Mouse (Mus musculus) hindbrain, postnatal 0 days (tissue): Measurements from ENCODE around the gene Pld4. TPM values are rescaled to one million over a fixed set of nuclear protein-coding genes. Genes with fewer than 3 reads are reported as not detected.

Experiments used
- ATAC-seq: fragments of 200-750 bp; cut with Nextera tagmentation; 2 replicates; pipeline ENCODE4 v1.8.0; 2017; ENCODE audit warnings: mild to moderate bottlenecking, moderate TSS enrichment, moderate library complexity
- DNase-seq: peaks from one replicate; pipeline ENCODE4 v3.0.0-alpha.2; 2015; ENCODE audit warnings: low spot score
- H3K27ac ChIP-seq: fragments of 300-500 bp; sonication (generic); 2 replicates; pipeline ENCODE4 v1.5.1; 2014; ENCODE audit warnings: mild to moderate bottlenecking
- H3K27me3 ChIP-seq: fragments of 300-500 bp; sonication (generic); 2 replicates; pipeline ENCODE4 v1.6.1; 2014; ENCODE audit warnings: low read length, mixed read lengths; ENCODE audit not compliant: insufficient read depth
- H3K36me3 ChIP-seq: fragments of 300-500 bp; sonication (generic); 2 replicates; pipeline ENCODE4 v1.6.1; 2014; ENCODE audit warnings: low read length, mixed read lengths; ENCODE audit not compliant: insufficient read depth
- H3K4me1 ChIP-seq: fragments of 300-500 bp; sonication (generic); 2 replicates; pipeline ENCODE4 v1.6.1; 2014; ENCODE audit warnings: antibody characterized with exemption, low read length, mixed read lengths; ENCODE audit not compliant: insufficient read depth
- H3K4me2 ChIP-seq: fragments of 300-500 bp; sonication (generic); 2 replicates; pipeline ENCODE4 v1.6.1; 2014; ENCODE audit warnings: low read depth, mild to moderate bottlenecking, low read length, moderate library complexity, mixed read lengths
- H3K4me3 ChIP-seq: fragments of 300-500 bp; sonication (generic); 2 replicates; pipeline ENCODE4 v1.5.1; 2014; ENCODE audit warnings: low read length
- H3K9ac ChIP-seq: fragments of 300-500 bp; sonication (generic); replicated peaks from 2 replicates; pipeline ENCODE4 v1.6.1; 2014; ENCODE audit warnings: mild to moderate bottlenecking, low read length, moderate library complexity, mixed read lengths
- H3K9me3 ChIP-seq: fragments of 300-500 bp; sonication (generic); 2 replicates; pipeline ENCODE4 v1.6.1; 2016; ENCODE audit warnings: low read length, mixed read lengths
- CTCF ChIP-seq: IDR thresholded peaks from 2 replicates; pipeline ENCODE4 v1.5.1; 2016; ENCODE audit warnings: antibody characterized with exemption, control low read depth, low read depth
- WGBS: fragments of 180-500 bp; shearing (Covaris S2); extraction: QIAGEN DNeasy Blood & Tissue Kit; methylation state at CpG from one replicate; pipeline ENCODE4 v1.1.7; 2014; 5-methylcytosine and 5-hydroxymethylcytosine counted together
- polyA plus RNA-seq: library from polyadenylated mRNA; unstranded; fragments of >200 nt; fragmentation: Nextera tagmentation; extraction: Ambion mirVana; gene quantifications from 2 replicates; pipeline ENCODE4 v1.2.1, GENCODE M21; 2015
- total RNA-seq: library from RNA; depleted of rRNA; stranded (reverse); fragments of >200 nt; gene quantifications from 2 replicates; pipeline ENCODE4 v1.2.3, GENCODE M21; 2014

Pld4 gene
- total and polyA plus RNA-seq, 2 experiments from 2014 or later, result 10.5 to 10.8 TPM

- Histone ChIP-seq H3K27me3 (no peaks in the 10 kb centered on the region), H3K9me3 (no peaks in the 10 kb centered on the region), H3K36me3 (no peaks in the 10 kb centered on the region), H3K4me1 (no peaks in the 10 kb centered on the region), H3K4me3 (no peak overlapping the region), H3K27ac (no peak overlapping the region), H3K4me2 (no peak overlapping the region), H3K9ac (no peak overlapping the region)
- TF ChIP-seq CTCF, result no peak
- ATAC-seq (no peak), DNase-seq (no peak)
- WGBS, result 88% methylated on average over 12 of the region's 12 CpGs
Observed at GRCm38 (mm10) chr12:112750976-112751375, 9.5 kb upstream of the Pld4 start.

- WGBS, result 59% methylated on average over 2 of the region's 2 CpGs
- no peak overlapping the region for H3K9ac ChIP-seq
- no peak overlapping the region for H3K27ac ChIP-seq
- no peak overlapping the region for H3K4me3 ChIP-seq
- H3K36me3 ChIP-seq, result no peaks in the 10 kb centered on the region
- 0 out of 2 replicates have a peak, but pooled peaks cover 4% of the 10 kb centered on the region for H3K9me3 ChIP-seq
- DNase-seq (no peak), ATAC-seq (no peak)
- H3K4me2 ChIP-seq, result no peak overlapping the region
- TF ChIP-seq CTCF, result no peak
- no peaks in the 10 kb centered on the region for H3K4me1 ChIP-seq
- no peaks in the 10 kb centered on the region for H3K27me3 ChIP-seq
Observed at GRCm38 (mm10) chr12:112752399-112752798, 8.1 kb upstream of the Pld4 start.

GRCm38 (mm10) chr12:112755900-112756299 lies 4.6 kb upstream of the Pld4 start:
- H3K27ac ChIP-seq, result no peak overlapping the region
- ATAC-seq (no peak), DNase-seq (no peak)
- TF ChIP-seq CTCF, result no peak
- H3K4me2 ChIP-seq, result no peak overlapping the region
- no peaks in the 10 kb centered on the region for H3K36me3 ChIP-seq
- 0 out of 2 replicates have a peak, but pooled peaks cover 4% of the 10 kb centered on the region for H3K9me3 ChIP-seq
- no peaks in the 10 kb centered on the region for H3K27me3 ChIP-seq
- WGBS, result 67% methylated on average over 4 of the region's 4 CpGs
- H3K9ac ChIP-seq, result no peak overlapping the region
- H3K4me1 ChIP-seq, result no peaks in the 10 kb centered on the region
- no peak overlapping the region for H3K4me3 ChIP-seq

- no peak for TF ChIP-seq CTCF
- H3K9me3 ChIP-seq, result 0 out of 2 replicates have a peak, but pooled peaks cover 4% of the 10 kb centered on the region
- no peak overlapping the region for H3K4me3 ChIP-seq
- DNase-seq, result no peak
- H3K27me3 ChIP-seq, result no peaks in the 10 kb centered on the region
- no peak overlapping the region for H3K27ac ChIP-seq
- no peaks in the 10 kb centered on the region for H3K4me1 ChIP-seq
- no peak overlapping the region for H3K4me2 ChIP-seq
- ATAC-seq, result no peak
- no peak overlapping the region for H3K9ac ChIP-seq
- H3K36me3 ChIP-seq, result no peaks in the 10 kb centered on the region
- WGBS, result 86% methylated on average over 5 of the region's 5 CpGs
Observed at GRCm38 (mm10) chr12:112757896-112758295, 2.6 kb upstream of the Pld4 start.

- no peak for ATAC-seq
- 84% methylated on average over 3 of the region's 3 CpGs for WGBS
- H3K4me2 ChIP-seq, result no peak overlapping the region
- no peaks in the 10 kb centered on the region for H3K27me3 ChIP-seq
- no peak for TF ChIP-seq CTCF
- no peaks in the 10 kb centered on the region for H3K36me3 ChIP-seq
- H3K4me1 ChIP-seq, result no peaks in the 10 kb centered on the region
- DNase-seq, result no peak
- H3K9me3 ChIP-seq, result 0 out of 2 replicates have a peak, but pooled peaks cover 4% of the 10 kb centered on the region
- H3K27ac ChIP-seq, result no peak overlapping the region
- no peak overlapping the region for H3K9ac ChIP-seq
- H3K4me3 ChIP-seq, result no peak overlapping the region
Observed at GRCm38 (mm10) chr12:112759471-112759870, 984 bp upstream of the Pld4 start.

- no peak for DNase-seq
- Histone ChIP-seq H3K9me3 (0 out of 2 replicates have a peak, but pooled peaks cover 4% of the 10 kb centered on the region), H3K36me3 (no peaks in the 10 kb centered on the region), H3K4me3 (no peak overlapping the region), H3K4me1 (no peaks in the 10 kb centered on the region), H3K27ac (no peak overlapping the region), H3K4me2 (no peak overlapping the region), H3K9ac (no peak overlapping the region), H3K27me3 (no peaks in the 10 kb centered on the region)
- ATAC-seq, result no peak
- 92% methylated on average over 4 of the region's 4 CpGs for WGBS
- TF ChIP-seq CTCF, result no peak
Observed at GRCm38 (mm10) chr12:112761411-112761810, 956 bp downstream of the Pld4 start.

- Histone ChIP-seq H3K4me1 (no peaks in the 10 kb centered on the region), H3K4me3 (no peak overlapping the region), H3K9me3 (no peaks in the 10 kb centered on the region), H3K9ac (no peak overlapping the region), H3K27me3 (no peaks in the 10 kb centered on the region), H3K4me2 (no peak overlapping the region), H3K36me3 (no peaks in the 10 kb centered on the region), H3K27ac (no peak overlapping the region)
- 89% methylated on average over 3 of the region's 3 CpGs for WGBS
- DNase-seq, result no peak
- no peak for TF ChIP-seq CTCF
- no peak for ATAC-seq
Observed at GRCm38 (mm10) chr12:112762018-112762417, 1.6 kb downstream of the Pld4 start.
